Mouse (Mus musculus) 416B (cell line): Measurements from ENCODE around the gene Ptgs1.
"Not testable (repeated sequence)": the region's sequence is repeated elsewhere in the genome, so short reads cannot be mapped to it uniquely, and the experiment has no call there.

Experiments
- DNase-seq: peaks from one replicate; pipeline ENCODE4 v3.0.0; 2011; ENCODE audit warnings: low read depth

Ptgs1 gene

GRCm38 (mm10) chr2:36230366-36230765, at the start of gene Ptgs1:
TSS of gene Ptgs1 (plus strand) at chr2:36230426.
- peak; percentile 96 for DNase-seq

GRCm38 (mm10) chr2:36181587-36182368, 48.4 kb upstream of the Ptgs1 start:
- DNase-seq: not testable (repeated sequence)

GRCm38 (mm10) chr2:36183278-36183677, 46.9 kb upstream of the Ptgs1 start:
- no peak for DNase-seq

DNA sequence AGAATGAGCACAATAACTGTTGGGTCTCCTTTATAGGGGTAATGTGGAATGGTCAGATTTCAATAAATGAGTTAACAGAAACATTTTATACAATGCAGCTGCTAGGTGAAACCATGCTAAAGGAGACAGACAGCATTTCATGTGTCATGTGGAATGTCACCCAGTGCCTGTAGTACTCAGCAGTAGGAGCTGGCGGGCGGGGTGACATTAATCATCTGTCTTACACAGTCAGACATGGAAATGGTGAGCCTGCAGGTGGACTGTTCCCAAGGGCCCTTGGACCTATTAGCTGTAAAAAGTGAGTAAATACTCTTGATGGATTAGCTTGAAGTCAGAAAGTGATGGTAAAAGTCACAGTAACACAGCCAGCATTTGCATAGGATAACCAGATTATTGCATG, 46.0 kb upstream of the Ptgs1 start:
- no peak for DNase-seq

DNA sequence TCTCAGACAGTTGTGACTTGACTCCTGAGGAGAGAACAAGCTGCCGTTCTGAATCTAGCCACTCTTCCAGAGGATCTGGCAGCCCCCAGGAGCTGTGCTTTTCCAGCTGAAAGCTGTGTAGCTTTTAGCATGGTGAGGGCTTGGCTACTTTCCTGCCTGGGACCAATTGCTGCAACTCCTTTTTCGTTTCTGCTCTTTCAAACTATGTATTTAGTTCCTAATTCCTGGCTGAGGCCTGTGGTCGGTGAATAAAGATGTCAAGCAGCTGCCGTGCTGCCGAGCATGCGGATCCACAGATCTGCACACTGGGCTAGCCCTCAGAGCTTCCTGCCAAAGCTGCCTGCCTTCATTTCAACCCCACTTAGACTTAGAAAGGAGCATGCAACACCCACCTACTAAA, 45.4 kb upstream of the Ptgs1 start:
- no peak for DNase-seq

DNA sequence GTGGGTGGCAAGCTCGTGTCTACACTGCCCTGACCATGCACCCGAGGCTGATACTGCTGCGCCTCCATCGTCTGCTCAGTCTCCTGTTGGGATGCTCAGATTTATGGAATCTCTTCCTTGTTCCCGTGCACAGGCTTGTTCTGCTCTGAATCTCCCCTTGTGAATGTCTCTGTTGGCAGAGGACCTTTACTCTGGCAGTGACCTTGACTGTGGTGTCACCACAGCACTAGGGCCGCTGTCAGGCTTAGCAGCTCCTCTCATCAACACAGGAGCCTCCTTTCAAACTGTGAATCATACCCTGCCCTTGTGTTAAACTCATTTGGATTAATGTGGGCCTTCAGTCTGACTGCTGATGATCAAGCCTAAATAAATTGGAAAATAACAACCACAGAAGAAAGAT, 41.0 kb upstream of the Ptgs1 start:
- not testable (repeated sequence) for DNase-seq

DNA sequence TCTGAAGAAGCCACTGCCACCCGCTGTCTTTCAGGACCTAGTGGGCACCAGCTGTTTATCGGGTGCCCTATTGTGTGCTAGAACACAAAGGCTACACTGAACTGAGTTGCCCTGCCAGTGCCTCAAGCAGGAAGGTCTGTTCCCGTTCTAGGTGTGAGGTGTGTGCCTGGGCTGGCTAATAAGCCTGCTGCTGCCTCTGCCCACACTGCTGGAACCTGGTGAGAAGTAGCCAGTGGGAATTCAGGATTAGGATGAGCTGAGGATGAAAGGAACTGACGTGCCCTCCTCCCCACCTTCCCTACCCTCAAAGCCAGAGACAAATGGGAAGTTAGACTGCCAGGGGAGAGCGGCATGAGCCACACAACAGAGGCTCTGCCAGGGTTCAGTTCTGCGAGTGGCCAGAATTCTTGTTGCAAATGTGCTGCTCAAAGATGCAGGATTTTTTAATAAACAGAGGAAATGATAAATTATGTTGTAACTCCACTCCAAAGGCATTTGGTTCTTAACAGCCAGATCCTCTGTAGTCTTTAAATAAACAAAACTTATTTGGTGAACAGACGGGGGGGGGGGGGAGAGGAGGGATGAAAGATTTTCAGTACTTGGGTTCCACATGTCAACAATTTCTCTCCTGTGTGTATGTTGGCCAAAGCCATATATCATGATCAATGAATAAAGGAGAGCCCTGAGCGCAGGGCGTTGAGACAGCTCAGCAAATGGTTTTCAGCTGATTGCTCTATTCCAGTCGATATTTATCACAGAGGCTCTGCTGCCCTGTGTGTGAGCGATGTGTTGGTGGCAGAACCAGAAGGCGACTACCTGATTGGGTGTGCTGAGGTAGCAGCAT, 38.9 kb upstream of the Ptgs1 start:
- no peak for DNase-seq

DNA sequence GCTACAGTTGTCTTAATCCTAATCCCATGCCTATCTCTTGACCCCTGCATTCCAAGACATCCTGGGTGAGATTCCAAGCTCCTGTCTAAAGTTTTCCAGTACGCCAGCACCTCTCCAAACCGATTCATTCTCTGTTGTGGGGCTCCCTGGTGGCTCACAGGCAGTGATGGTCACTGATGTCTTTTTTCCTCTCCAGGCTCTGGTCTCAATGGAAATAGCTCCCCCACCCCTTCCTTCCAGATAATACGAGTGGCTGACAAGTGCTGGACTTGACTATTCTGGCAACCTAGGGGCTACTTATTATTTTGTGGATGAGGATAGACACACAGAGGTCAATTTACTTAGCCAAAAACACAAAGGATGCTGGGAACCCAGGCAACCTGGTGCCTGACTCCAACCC, 33.2 kb upstream of the Ptgs1 start:
- DNase-seq: no peak

DNA sequence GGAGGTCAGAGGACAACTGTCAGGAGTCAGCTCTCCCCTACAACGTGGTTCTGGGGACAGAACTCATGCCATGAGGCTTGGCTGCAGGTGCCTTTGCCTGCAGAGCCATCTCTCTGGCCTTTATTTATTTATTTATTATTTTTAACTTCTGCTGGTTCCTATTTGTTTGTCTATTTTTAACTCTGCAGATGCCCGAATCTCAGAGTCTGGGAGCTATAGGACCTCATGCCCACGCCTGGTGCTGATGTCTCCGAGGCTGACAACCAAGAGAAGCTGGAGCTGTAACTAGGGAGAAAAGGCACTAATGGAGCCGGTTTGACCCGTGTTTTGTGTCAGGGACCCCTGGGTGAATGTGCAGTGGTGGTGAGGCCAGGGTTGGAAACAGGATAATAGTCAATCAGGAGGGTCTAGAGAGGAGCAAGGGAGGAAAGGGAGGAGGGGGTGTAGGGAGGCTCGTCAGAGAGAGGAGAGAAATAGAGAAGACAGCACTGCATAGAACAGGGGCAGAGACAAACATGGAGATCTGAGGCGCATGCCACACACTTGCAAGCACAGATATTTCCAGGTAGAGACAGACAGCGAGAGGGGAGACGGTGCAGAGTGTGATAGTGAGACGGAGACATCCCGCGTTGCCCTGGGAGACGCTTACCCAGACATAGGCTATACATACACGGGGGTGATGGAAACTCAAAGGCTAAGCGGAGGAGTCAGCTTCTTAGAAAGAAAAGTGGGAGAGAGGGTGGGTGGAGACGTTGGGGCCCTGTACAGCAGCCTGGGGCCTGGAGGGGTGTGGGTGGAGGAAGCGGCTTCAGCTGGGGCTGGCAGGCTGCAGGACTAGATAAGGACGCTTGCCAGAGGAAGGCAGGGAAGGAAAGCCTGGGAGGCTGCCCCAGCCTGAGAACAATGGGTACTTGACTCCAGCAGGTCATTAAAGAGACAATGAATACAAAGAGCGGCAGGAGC, 32.0 kb upstream of the Ptgs1 start:
- peak; percentile 40 for DNase-seq

GRCm38 (mm10) chr2:36198882-36199262, 31.4 kb upstream of the Ptgs1 start:
- DNase-seq: no peak

GRCm38 (mm10) chr2:36200813-36201212, 29.4 kb upstream of the Ptgs1 start:
- no peak for DNase-seq

DNA sequence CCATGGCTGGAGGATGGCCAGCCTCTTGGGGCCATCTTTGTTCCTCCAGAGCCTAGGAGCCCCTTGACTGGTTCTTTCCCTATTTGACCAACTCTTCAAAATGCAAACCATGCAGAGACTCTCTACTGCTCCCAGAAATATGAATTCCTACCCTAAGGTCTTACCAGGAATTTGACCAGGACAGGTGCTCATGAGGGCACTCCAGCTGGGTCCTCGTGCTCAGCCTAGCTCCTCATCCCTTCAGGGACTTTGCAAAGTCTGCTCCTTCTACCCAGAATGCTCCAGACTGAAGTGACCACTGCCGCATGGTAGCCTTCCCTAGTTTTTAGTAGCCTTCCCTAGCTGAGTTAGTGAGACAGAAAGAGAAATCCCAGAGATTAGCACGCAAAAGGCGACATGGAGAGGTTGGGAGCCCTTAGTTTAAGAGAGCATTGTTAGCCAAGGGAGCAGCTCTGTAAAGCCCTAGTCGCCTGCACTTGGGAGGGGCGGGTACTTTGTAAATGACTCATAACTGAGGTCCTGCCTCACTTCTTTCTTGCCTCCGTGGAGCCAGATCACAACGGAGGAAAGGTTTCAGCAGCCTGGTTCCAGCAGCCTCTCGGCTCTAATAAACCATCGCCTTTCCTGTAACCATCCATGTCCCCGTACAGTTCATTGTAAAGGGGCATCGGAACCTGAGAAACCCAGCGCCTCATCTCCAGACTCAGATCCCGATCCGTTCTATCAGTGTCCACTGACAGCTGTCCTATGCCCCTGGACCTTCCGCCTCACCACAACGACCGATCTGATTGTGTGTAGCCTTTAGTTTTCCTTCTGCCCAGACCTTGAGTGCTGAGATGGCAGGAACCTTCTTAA, 28.2 kb upstream of the Ptgs1 start:
- DNase-seq: peak; percentile 53

- no peak for DNase-seq
Observed at GRCm38 (mm10) chr2:36202611-36202880, 27.7 kb upstream of the Ptgs1 start.

- DNase-seq: peak; percentile 48
Observed at GRCm38 (mm10) chr2:36203011-36203825, 27.0 kb upstream of the Ptgs1 start.

DNA sequence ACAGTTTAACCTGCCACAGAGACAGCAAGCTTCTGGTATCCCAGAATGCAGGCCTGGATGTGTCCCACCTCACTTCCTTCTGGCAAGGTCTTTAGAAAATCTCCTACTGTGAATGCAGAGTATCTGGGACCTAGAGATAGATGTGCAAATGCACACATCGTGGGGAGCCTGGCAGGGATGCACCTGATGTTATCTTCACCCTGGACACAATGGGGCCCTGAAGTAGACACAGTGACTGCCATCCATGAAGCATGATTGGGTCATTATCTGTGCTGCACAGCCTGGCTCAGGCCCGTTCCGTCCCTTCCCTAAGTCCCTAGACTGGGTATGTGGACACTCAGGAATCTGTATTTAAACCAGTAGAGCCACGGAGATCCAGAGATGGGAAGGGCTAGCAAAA, 25.6 kb upstream of the Ptgs1 start:
- no peak for DNase-seq

DNA sequence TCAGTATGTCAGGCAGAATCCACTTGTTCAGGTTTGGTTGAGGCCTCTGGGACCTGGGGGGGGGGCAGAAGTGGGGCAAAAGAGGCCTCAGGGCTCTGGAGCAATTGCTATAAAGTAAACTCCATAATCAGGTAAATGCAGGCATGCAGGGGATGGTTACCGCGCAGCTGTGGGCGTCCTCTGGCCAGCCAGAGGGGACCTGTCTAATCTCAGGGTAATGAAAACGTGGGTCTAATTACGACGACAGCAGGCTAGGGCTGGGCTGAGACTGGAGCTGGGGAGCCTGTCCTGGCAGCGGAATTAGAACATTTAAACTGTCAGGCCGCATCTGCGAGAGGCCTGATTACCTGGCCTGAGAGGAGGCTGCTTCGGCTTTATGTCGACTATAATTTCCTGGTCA, 23.2 kb upstream of the Ptgs1 start:
- DNase-seq: no peak

DNA sequence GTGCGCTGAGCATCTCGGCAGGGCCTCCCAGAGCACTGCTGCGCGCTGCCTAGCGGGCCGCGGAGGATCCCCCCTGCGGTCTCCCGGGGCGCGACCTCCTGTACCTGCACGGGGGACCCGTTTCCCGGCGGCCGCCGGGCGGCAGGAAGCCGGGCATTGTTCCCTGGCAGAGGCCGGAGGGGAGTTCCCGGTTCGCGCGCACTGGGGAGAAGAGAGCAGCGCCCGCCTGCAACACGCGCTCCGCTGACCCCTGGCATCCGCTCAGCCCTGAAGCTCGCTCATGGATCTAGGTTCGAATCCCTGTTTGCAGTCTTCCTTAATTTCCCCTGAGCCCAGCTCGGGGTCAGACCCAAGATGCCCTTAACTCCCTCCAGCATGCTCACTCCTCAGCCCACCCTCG, 19.4 kb upstream of the Ptgs1 start:
- DNase-seq: no peak

- no peak for DNase-seq
Observed at GRCm38 (mm10) chr2:36211785-36212184, 18.4 kb upstream of the Ptgs1 start.

GRCm38 (mm10) chr2:36213108-36213507, 17.1 kb upstream of the Ptgs1 start:
- DNase-seq: peak; percentile 74

DNA sequence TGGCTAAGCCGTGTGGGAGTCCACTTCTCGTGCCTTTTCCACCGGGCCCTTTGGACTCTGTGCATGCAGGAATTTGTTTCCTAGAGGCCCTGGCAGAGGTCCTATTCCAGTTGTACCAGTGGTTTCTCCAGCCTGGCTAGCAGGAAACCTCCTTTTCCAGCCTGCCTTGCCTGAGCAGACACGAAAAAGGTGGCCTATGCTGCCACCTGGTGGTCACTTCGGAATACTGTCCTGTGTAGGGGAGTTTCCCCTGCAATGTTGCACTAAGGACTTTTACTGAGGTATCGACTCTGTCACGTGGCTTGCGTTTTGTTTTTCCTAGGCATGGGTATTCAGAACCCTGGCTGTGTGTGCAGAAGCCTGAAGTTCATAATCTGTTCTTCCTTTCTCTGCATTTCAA, 16.2 kb upstream of the Ptgs1 start:
- peak; percentile 91 for DNase-seq

DNA sequence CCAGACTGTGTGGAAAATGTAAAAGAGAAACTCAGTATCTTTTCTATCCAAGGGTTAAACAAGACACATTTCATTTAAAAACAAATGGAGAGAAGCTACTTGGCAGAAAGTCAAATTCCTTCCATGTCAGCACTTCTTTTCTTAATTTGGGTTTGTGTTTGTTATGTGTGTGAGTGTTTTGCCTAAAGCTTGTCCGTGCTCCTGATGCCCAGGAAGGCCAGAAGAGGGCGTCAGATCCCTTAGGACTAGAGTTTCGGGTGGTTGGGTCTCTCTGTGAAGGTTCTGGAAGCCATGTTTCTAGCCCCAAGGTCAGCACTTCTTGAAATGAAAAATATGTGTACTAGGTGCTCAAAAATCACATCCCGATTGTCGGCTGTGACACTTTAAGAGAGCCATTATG, 15.8 kb upstream of the Ptgs1 start:
- peak; percentile 87 for DNase-seq
